Mouse (Mus musculus) frontal cortex, postnatal 14 days (tissue): ENCODE measurements around the gene Nrf1.

ENCODE experiments used
- DNase-seq, 2 experiments: peaks; one replicate each; pipeline ENCODE4 v3.0.0; 2022; ENCODE audit warnings: low spot score in 2 of 2

Gene Nrf1

GRCm38 (mm10) chr6:30047271-30048162 is at the start of gene Nrf1:
Nrf1 (plus strand) TSS chr6:30047988.
- peak; percentile 82 to 88 for DNase-seq

- no peak for DNase-seq
Observed at GRCm38 (mm10) chr6:29998140-29998539, 49.6 kb upstream of the Nrf1 start.

GRCm38 (mm10) chr6:29998771-29999170 is 49.0 kb upstream of the Nrf1 start:
- no peak for DNase-seq

GRCm38 (mm10) chr6:30002628-30003027 is 45.2 kb upstream of the Nrf1 start:
- DNase-seq, result no peak

- no peak for DNase-seq
Observed at GRCm38 (mm10) chr6:30005851-30006250, 41.9 kb upstream of the Nrf1 start.

GRCm38 (mm10) chr6:30009204-30009603 is 38.6 kb upstream of the Nrf1 start:
- no peak for DNase-seq

GRCm38 (mm10) chr6:30013520-30013919 is 34.3 kb upstream of the Nrf1 start:
- DNase-seq, result no peak

- no peak for DNase-seq
Observed at GRCm38 (mm10) chr6:30014187-30014864, 33.5 kb upstream of the Nrf1 start.

- no peak for DNase-seq
Observed at GRCm38 (mm10) chr6:30021241-30021640, 26.5 kb upstream of the Nrf1 start.

- no peak for DNase-seq
Observed at GRCm38 (mm10) chr6:30021656-30022055, 26.1 kb upstream of the Nrf1 start.

GRCm38 (mm10) chr6:30026799-30027198 is 21.0 kb upstream of the Nrf1 start:
- DNase-seq, result no peak

- DNase-seq, result no peak
Observed at GRCm38 (mm10) chr6:30028358-30028757, 19.4 kb upstream of the Nrf1 start.

- DNase-seq, result no peak
Observed at GRCm38 (mm10) chr6:30035112-30035511, 12.7 kb upstream of the Nrf1 start.

GRCm38 (mm10) chr6:30041498-30041897 is 6.3 kb upstream of the Nrf1 start:
- no peak for DNase-seq

- no peak for DNase-seq
Observed at GRCm38 (mm10) chr6:30042483-30042882, 5.3 kb upstream of the Nrf1 start.

- no peak for DNase-seq
Observed at GRCm38 (mm10) chr6:30048163-30048500, 344 bp downstream of the Nrf1 start.

GRCm38 (mm10) chr6:30048501-30049353 is 939 bp downstream of the Nrf1 start:
- peak; percentile 43 to 54 for DNase-seq

GRCm38 (mm10) chr6:30053116-30053515 is 5.3 kb downstream of the Nrf1 start:
- DNase-seq, result no peak

- no peak for DNase-seq
Observed at GRCm38 (mm10) chr6:30062544-30062943, 14.8 kb downstream of the Nrf1 start.

- DNase-seq, result no peak
Observed at GRCm38 (mm10) chr6:30065369-30065768, 17.6 kb downstream of the Nrf1 start.

- no peak for DNase-seq
Observed at GRCm38 (mm10) chr6:30066746-30067145, 19.0 kb downstream of the Nrf1 start.

- DNase-seq, result no peak
Observed at GRCm38 (mm10) chr6:30072476-30072875, 24.7 kb downstream of the Nrf1 start.
